ENCODE assay signal across 8 mouse cellular contexts in genomic region chr3:79886357-79887091, GRCm38 (mm10). TPM values are rescaled to one million over a fixed set of nuclear protein-coding genes. Genes with fewer than 3 reads are reported as not detected.
DNase-seq lines count a peak whose midpoint lies in the region; ATAC-seq and TF ChIP-seq lines count a peak whose summit lies in the region.

No protein-coding gene starts in this region.

- TF ChIP-seq EP300 in liver, embryonic 14.5 days (IDR thresholded peaks at IDR 0.05; ENCODE audit: low read depth), result no peak

- H3K4me1 ChIP-seq in forebrain, embryonic 16.5 days (replicated peaks; ENCODE audit: control insufficient read depth, insufficient read depth, low read length), result peaks cover 9% of the 10 kb centered on the region
- H3K4me1 ChIP-seq in liver, embryonic 14.5 days (replicated peaks; ENCODE audit: control insufficient read depth in 2 of 2, insufficient read depth in 2 of 2, low read length in 1 of 2), result peaks cover 0 to 7% of the 10 kb centered on the region in 2 experiments; a peak in 2 of 4 replicates
- H3K4me1 ChIP-seq in neural tube, embryonic 13.5 days (replicated peaks), result peaks cover 19% of the 10 kb centered on the region

- peak; percentile 47 for ATAC-seq in forebrain, embryonic 16.5 days
- peak; percentile 35 to 42; a peak in 3 of 4 replicates for ATAC-seq in hematopoietic stem cell, adult 5-6 weeks (replicated peaks in 1 of 2; ENCODE audit: insufficient read depth in 1 of 2, low FRiP score in 2 of 2, low TSS enrichment in 1 of 2, low read depth in 1 of 2, poor library complexity in 2 of 2, severe bottlenecking in 2 of 2)
- peak; percentile 26; the same call in 1 of the 2 replicates for ATAC-seq in liver, embryonic 14.5 days (ENCODE audit: insufficient read depth)
- peak; percentile 61; the same call in 1 of the 2 replicates for ATAC-seq in neural tube, embryonic 13.5 days (ENCODE audit: low read depth)

- no peak overlapping the region; the same call in 1 of the 2 replicates for H3K9ac ChIP-seq in forebrain, embryonic 16.5 days (replicated peaks; ENCODE audit: low read depth, low read length)
- no peak overlapping the region; the same call in 1 of the 2 replicates for H3K9ac ChIP-seq in liver, embryonic 14.5 days (replicated peaks)
- H3K9ac ChIP-seq in neural tube, embryonic 13.5 days, result peak overlapping the region; percentile 42

- no peak overlapping the region for H3K4me3 ChIP-seq in forebrain, embryonic 16.5 days (replicated peaks; ENCODE audit: low read length)
- peak overlapping the region; percentile 36 to 38 for H3K4me3 ChIP-seq in liver, embryonic 14.5 days (ENCODE audit: insufficient read depth in 1 of 2, low read depth in 2 of 2, low read length in 2 of 2)
- H3K4me3 ChIP-seq in neural tube, embryonic 13.5 days, result peak overlapping the region; percentile 30

- peak; percentile 67 for TF ChIP-seq CTCF in liver, embryonic 14.5 days (IDR thresholded peaks at IDR 0.05; ENCODE audit: low read depth)

- H3K9me3 ChIP-seq in forebrain, embryonic 16.5 days (ENCODE audit: control insufficient read depth, low read length), result no peaks in the 10 kb centered on the region
- H3K9me3 ChIP-seq in liver, embryonic 14.5 days (ENCODE audit: control insufficient read depth, low read length), result no peaks in the 10 kb centered on the region
- no peaks in the 10 kb centered on the region for H3K9me3 ChIP-seq in neural tube, embryonic 13.5 days

- no peak overlapping the region for H3K4me2 ChIP-seq in forebrain, embryonic 16.5 days (ENCODE audit: low read length)
- H3K4me2 ChIP-seq in liver, embryonic 14.5 days (ENCODE audit: low read depth), result peak overlapping the region; percentile 45
- H3K4me2 ChIP-seq in neural tube, embryonic 13.5 days, result peak overlapping the region; percentile 48

- H3K27ac ChIP-seq in forebrain, embryonic 16.5 days (ENCODE audit: low read length), result peak overlapping the region; percentile 70
- no peak overlapping the region for H3K27ac ChIP-seq in liver, embryonic 14.5 days
- H3K27ac ChIP-seq in neural tube, embryonic 13.5 days (replicated peaks), result peak overlapping the region; percentile 11

- H3K27me3 ChIP-seq in forebrain, embryonic 16.5 days (replicated peaks; ENCODE audit: control insufficient read depth, insufficient read depth, low read length), result no peaks in the 10 kb centered on the region
- H3K27me3 ChIP-seq in liver, embryonic 14.5 days (ENCODE audit: control insufficient read depth, insufficient read depth, low read length), result no peaks in the 10 kb centered on the region; the same call in 1 of the 2 replicates
- H3K27me3 ChIP-seq in neural tube, embryonic 13.5 days, result no peaks in the 10 kb centered on the region

- 91% methylated on average over 23 of the region's 23 CpGs for WGBS in forebrain, embryonic 16.5 days
- WGBS in liver, embryonic 14.5 days (ENCODE audit: insufficient replicate concordance), result 54% methylated on average over 23 of the region's 23 CpGs
- WGBS in neural tube, embryonic 13.5 days, result 86% methylated on average over 23 of the region's 23 CpGs

- no peaks in the 10 kb centered on the region for H3K36me3 ChIP-seq in forebrain, embryonic 16.5 days (ENCODE audit: control insufficient read depth, insufficient read depth)
- H3K36me3 ChIP-seq in liver, embryonic 14.5 days (replicated peaks; ENCODE audit: control insufficient read depth, insufficient read depth, low read depth), result no peaks in the 10 kb centered on the region
- no peaks in the 10 kb centered on the region for H3K36me3 ChIP-seq in neural tube, embryonic 13.5 days

- DNase-seq in thymus, postnatal 14 days, result peak; percentile 12
- DNase-seq in thymus, adult 18-20 months, result no peak
- no peak for DNase-seq in liver, embryonic 14.5 days (ENCODE audit: low read depth in 3 of 3, low spot score in 3 of 3)
- no peak for DNase-seq in T-cell, adult 2 months (ENCODE audit: low spot score)
- no peak for DNase-seq in retina, postnatal 1 day

RNA-seq across cellular contexts. Expression of gene Fam198b, which starts 2.2 kb away (rescaled TPM):
- 1.4 and 2.1 TPM in 2 replicates for polyA plus RNA-seq in forebrain, embryonic 16.5 days (2015; fragmentation: Nextera tagmentation; extraction: Ambion mirVana)
- total RNA-seq in hematopoietic stem cell, adult 5-6 weeks (2017), result 1.1 and 1.4 TPM in 2 replicates
- 0.56 and 0.70 TPM in 2 replicates for polyA plus RNA-seq in liver, embryonic 14.5 days (2012; rRNA removed)
- polyA plus RNA-seq in liver, embryonic 14.5 days (2014; fragmentation: Nextera tagmentation; extraction: Ambion mirVana), result 0.45 and 0.57 TPM in 2 replicates
- polyA plus RNA-seq in neural tube, embryonic 13.5 days (2015; fragmentation: Nextera tagmentation; extraction: Ambion mirVana), result 7.2 and 7.8 TPM in 2 replicates

RNA-seq across cellular contexts. Expression of gene Tmem144, which starts 34.0 kb away (rescaled TPM):
- polyA plus RNA-seq in forebrain, embryonic 16.5 days (2015; fragmentation: Nextera tagmentation; extraction: Ambion mirVana), result 1.9 and 2.0 TPM in 2 replicates
- 0.75 and 1.5 TPM in 2 replicates for total RNA-seq in hematopoietic stem cell, adult 5-6 weeks (2017)
- 0.68 and 0.73 TPM in 2 replicates for polyA plus RNA-seq in liver, embryonic 14.5 days (2012; rRNA removed)
- polyA plus RNA-seq in liver, embryonic 14.5 days (2014; fragmentation: Nextera tagmentation; extraction: Ambion mirVana), result 1.7 and 1.9 TPM in 2 replicates
- 1.2 and 1.6 TPM in 2 replicates for polyA plus RNA-seq in neural tube, embryonic 13.5 days (2015; fragmentation: Nextera tagmentation; extraction: Ambion mirVana)
